Mouse (Mus musculus) kidney, adult 2 months (tissue): ENCODE results near the gene Mprip. TPM values are rescaled to one million over a fixed set of nuclear protein-coding genes. Genes with fewer than 3 reads are reported as not detected.

Experiments
- DNase-seq: peaks from one replicate; pipeline ENCODE4 v3.0.0; 2021
- H3K27ac ChIP-seq: fragments of 200-500 bp; 2 replicates; pipeline ENCODE4 v1.5.1; 2012; ENCODE audit warnings: low read depth, low read length, control low read depth, inconsistent platforms; ENCODE audit not compliant: insufficient read depth
- H3K27me3 ChIP-seq: fragments of 200-500 bp; replicated peaks from 2 replicates; pipeline ENCODE4 v1.6.1; 2012; ENCODE audit warnings: mild to moderate bottlenecking, moderate library complexity, low read length, inconsistent platforms; ENCODE audit not compliant: control insufficient read depth, insufficient read depth
- H3K36me3 ChIP-seq: fragments of 200-500 bp; 2 replicates; pipeline ENCODE4 v1.6.1; 2012; ENCODE audit warnings: mild to moderate bottlenecking, moderate library complexity, low read length, inconsistent platforms; ENCODE audit not compliant: control insufficient read depth, insufficient read depth
- H3K4me1 ChIP-seq: fragments of 200-500 bp; 2 replicates; pipeline ENCODE4 v1.6.1; 2011; ENCODE audit warnings: low read length; ENCODE audit not compliant: control insufficient read depth, insufficient read depth
- H3K4me3 ChIP-seq: fragments of 200-500 bp; 2 replicates; pipeline ENCODE4 v1.5.1; 2011; ENCODE audit warnings: mild to moderate bottlenecking, low read depth, low read length, control low read depth; ENCODE audit not compliant: insufficient read depth
- CTCF ChIP-seq: fragments of 200-500 bp; conservative IDR thresholded peaks from 2 replicates; pipeline ENCODE4 v1.5.1; 2011; ENCODE audit warnings: low read depth, mild to moderate bottlenecking, control low read depth, low read length, moderate library complexity, mixed read lengths; ENCODE audit not compliant: insufficient read depth, insufficient read length
- POLR2A ChIP-seq: fragments of 200-500 bp; IDR thresholded peaks from one replicate; pipeline ENCODE4 v1.6.1; 2011; ENCODE audit warnings: low read depth, low read length, control low read depth
- WGBS: fragments of 180-500 bp; shearing (Covaris S2); methylation state at CpG from one replicate; pipeline ENCODE4 v1.1.7; 2018; 5-methylcytosine and 5-hydroxymethylcytosine counted together
- polyA plus RNA-seq: library from polyadenylated mRNA; depleted of rRNA; stranded (reverse); fragments of >200 nt; gene quantifications from 2 replicates; pipeline ENCODE4 v1.2.3, GENCODE M21; 2012

Mprip gene
- polyA plus RNA-seq, 1 experiment = 115 TPM

DNA sequence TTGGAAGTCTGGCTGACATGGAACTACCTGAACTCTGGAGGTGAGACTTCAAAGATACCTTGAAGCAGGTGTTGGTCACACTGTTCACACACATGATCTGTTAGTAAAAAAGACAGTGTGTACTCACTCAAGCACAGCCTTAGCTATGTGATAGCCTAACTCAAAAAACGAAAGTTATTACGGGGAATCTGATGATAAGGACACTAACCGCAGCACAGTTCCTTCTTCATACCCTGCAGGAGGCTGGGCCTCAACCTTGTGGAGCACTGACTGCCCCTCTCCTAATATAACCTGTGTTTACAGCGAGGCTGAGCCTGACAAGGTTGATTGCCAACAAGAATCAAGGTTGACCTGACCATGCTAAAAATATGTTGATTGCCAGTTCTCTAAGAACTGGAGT lies 113.4 kb downstream of the Mprip start:
- H3K27ac ChIP-seq = no peak overlapping the region
- peaks cover 1% of the 10 kb centered on the region for H3K36me3 ChIP-seq
- no peak for DNase-seq
- H3K27me3 ChIP-seq = no peaks in the 10 kb centered on the region
- WGBS = 80% methylated on average over 4 of the region's 4 CpGs
- no peak overlapping the region for H3K4me3 ChIP-seq
- no peaks in the 10 kb centered on the region for H3K4me1 ChIP-seq
- TF ChIP-seq POLR2A = no peak

DNA sequence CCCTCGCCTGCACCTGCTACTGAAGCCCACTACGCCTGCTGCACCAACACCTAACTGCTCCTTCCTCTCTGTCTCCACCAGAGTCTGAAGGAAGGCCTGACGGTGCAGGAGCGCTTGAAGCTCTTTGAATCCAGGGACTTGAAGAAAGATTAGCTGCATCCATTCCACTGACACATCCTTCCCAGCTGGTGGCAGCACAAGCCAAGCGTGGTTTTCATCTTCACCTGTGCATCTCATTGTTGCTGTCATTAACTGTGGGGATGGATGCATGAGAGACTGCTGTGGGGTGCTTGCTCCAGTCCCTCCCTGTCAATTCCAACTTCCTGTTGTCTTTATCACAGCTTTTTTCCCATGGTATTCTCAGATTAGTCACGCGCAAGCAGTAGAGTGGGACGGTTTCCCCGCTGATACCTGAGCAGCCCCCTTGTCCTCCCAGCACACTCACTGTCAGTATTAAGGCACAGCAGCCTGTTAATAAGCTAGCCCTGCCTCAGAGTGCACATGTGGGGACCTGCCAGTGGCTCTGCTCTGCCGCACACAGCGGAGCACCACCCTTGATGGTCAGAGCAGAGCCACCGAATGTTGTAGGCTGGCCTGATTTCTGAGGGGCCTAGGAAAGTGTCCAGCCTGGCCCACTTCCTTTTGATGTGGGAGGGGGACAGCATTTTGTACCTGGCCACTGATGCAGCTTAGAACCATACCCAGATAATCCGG lies 114.5 kb downstream of the Mprip start:
- WGBS = 75% methylated on average over 13 of the region's 13 CpGs
- Histone ChIP-seq H3K36me3 (peaks cover 1% of the 10 kb centered on the region), H3K4me1 (no peaks in the 10 kb centered on the region), H3K27me3 (no peaks in the 10 kb centered on the region), H3K27ac (no peak overlapping the region), H3K4me3 (no peak overlapping the region)
- no peak for DNase-seq
- TF ChIP-seq CTCF (no peak), POLR2A (no peak)

DNA sequence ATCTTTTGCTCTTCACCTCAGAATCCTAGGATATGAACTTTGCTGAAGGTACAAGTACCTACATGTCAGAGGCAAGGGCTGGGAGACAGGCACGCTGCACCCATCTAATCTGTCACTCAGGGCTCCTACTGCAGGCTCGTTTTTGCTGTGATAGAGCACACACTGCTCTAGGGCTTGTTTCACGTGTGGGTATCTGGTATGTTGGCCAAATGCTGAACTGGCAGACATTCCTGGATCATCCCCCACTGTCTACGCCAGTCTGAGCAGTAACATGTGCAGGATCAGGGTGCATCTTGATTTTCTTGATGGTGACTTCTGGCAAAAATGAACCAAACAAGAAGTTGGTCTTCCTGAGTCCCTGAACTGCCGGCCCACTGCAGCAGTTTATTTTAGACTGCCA lies 116.2 kb downstream of the Mprip start:
- no peak overlapping the region for H3K4me3 ChIP-seq
- H3K36me3 ChIP-seq = peaks cover under 1% of the 10 kb centered on the region; the same call in 1 of the 2 replicates
- 83% methylated on average over 5 of the region's 5 CpGs for WGBS
- H3K27me3 ChIP-seq = no peaks in the 10 kb centered on the region
- TF ChIP-seq POLR2A (no peak), CTCF (no peak)
- DNase-seq = no peak
- no peaks in the 10 kb centered on the region for H3K4me1 ChIP-seq
- no peak overlapping the region for H3K27ac ChIP-seq

DNA sequence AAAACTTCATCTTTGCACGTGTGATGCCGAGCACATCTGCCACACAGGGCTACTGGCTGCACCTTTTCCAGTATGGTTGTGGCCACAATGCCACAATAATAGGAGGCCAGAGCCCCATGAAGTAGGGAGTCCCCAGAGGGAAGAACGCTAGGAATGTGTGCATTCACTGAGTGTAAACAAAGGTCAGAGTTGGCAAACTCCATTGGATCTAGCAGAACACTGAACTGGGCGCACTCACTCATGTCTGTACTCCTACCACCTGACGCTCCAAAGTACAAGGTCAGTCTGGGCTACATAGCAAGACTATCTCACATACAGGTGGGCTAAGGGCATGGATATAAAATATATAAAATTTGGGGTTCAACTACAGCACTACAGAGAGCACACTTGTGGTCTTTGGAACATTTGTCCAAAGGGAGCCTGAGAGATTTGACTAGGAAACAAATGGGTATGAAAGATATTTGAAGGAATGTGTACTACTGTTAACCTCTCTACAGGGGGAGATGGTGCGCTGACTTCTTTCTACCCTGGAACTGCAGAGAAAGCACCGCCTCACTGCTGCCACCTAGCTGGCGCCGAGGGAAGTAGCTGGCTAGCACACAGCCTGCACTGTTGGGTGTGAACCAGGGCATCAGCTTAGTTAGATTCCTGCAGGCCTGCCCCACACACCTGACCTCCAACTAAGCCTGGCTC lies 117.2 kb downstream of the Mprip start:
- WGBS = 53% methylated on average over 9 of the region's 9 CpGs
- Histone ChIP-seq H3K27me3 (no peaks in the 10 kb centered on the region), H3K4me3 (no peak overlapping the region), H3K27ac (no peak overlapping the region), H3K4me1 (no peaks in the 10 kb centered on the region), H3K36me3 (no peaks in the 10 kb centered on the region)
- TF ChIP-seq CTCF (peak; percentile 98), POLR2A (no peak)
- peak; percentile 79 for DNase-seq

DNA sequence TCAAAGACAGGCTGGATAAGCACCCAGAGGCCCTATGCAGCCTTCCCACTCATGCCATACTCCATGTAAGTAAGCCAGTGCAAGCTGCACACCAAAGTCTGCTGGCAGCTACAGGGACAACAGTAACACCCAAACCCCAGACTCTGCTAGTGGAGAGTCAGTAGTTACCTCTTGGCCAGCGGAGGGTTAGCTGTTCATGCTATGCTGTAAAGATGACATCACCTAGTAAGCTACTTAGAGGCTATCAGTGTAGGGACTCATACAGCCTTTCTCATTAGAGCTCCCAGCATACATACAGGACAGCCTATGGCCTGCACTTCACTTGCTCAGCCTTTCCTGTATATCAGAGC lies 117.7 kb downstream of the Mprip start:
- no peaks in the 10 kb centered on the region for H3K36me3 ChIP-seq
- WGBS = 88% methylated on average over 1 of the region's 1 CpGs
- no peak overlapping the region for H3K27ac ChIP-seq
- no peaks in the 10 kb centered on the region for H3K27me3 ChIP-seq
- no peak for DNase-seq
- H3K4me1 ChIP-seq = no peaks in the 10 kb centered on the region
- H3K4me3 ChIP-seq = no peak overlapping the region
- TF ChIP-seq POLR2A (no peak), CTCF (no peak)

DNA sequence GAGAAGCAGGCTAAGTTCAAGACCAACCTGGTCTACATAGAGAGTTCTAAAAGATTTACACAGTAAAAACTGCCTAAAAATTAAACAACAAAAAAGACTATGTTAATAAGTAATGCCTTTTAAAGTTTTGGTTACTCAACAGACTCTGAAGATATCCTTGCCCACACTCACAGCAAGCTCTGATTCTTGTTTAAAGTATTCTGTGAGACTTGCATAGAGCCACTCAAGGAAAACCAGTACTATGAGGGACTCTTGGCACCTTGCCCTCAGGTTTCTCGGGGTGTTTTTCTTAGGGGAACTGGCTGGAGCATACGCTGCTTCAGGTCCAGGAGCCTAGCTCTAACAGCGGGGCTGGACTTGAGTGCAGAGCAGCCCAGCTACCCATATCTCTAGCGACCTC lies 118.3 kb downstream of the Mprip start:
- 64% methylated on average over 4 of the region's 4 CpGs for WGBS
- TF ChIP-seq POLR2A (no peak), CTCF (no peak)
- no peak for DNase-seq
- H3K4me1 ChIP-seq = no peaks in the 10 kb centered on the region
- no peak overlapping the region for H3K4me3 ChIP-seq
- no peaks in the 10 kb centered on the region for H3K36me3 ChIP-seq
- H3K27ac ChIP-seq = no peak overlapping the region
- no peaks in the 10 kb centered on the region for H3K27me3 ChIP-seq

DNA sequence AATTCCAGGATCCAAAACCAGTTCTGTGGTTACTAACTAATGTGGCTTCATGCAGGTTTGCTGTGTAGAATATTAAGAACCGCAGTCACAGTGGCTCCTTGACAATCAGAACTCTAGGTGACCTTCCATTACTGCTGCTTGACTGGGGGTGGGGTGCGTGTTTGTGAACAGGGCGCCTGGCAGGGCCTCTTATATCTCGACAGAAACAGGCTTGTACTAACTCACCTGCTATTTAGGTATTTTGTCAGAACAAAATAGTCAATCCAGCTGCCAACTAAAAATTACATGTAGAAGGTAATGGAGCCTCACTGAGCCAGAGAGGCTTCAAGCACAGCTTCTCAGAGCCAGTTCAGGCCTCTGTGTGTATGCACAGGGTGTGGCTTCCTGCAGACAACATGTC lies 119.1 kb downstream of the Mprip start:
- DNase-seq = no peak
- Histone ChIP-seq H3K27ac (no peak overlapping the region), H3K4me1 (no peaks in the 10 kb centered on the region), H3K36me3 (no peaks in the 10 kb centered on the region), H3K27me3 (no peaks in the 10 kb centered on the region), H3K4me3 (no peak overlapping the region)
- TF ChIP-seq CTCF = no peak
- no peak for TF ChIP-seq POLR2A
- WGBS = 80% methylated on average over 4 of the region's 4 CpGs
